Mouse (Mus musculus) midbrain, embryonic 16.5 days (tissue): ENCODE data around the gene Ino80. TPM values are rescaled to one million over a fixed set of nuclear protein-coding genes. Genes with fewer than 3 reads are reported as not detected.

Experiments used
- ATAC-seq: fragments of 200-750 bp; cut with Nextera tagmentation; 2 replicates; pipeline ENCODE4 v1.8.0; 2017; ENCODE audit warnings: moderate TSS enrichment
- H3K27ac ChIP-seq: fragments of 300-500 bp; sonication (generic); 2 replicates; pipeline ENCODE4 v1.5.1; 2014; ENCODE audit warnings: mild to moderate bottlenecking, low read length, mixed read lengths
- H3K27me3 ChIP-seq: fragments of 300-500 bp; sonication (generic); 2 replicates; pipeline ENCODE4 v1.6.1; 2014; ENCODE audit warnings: low read depth, low read length, mixed read lengths; ENCODE audit not compliant: control insufficient read depth, insufficient read depth
- H3K36me3 ChIP-seq: fragments of 300-500 bp; sonication (generic); 2 replicates; pipeline ENCODE4 v1.6.1; 2014; ENCODE audit warnings: mild to moderate bottlenecking, low read length, moderate library complexity, mixed read lengths; ENCODE audit not compliant: control insufficient read depth, insufficient read depth
- H3K4me1 ChIP-seq: fragments of 300-500 bp; sonication (generic); 2 replicates; pipeline ENCODE4 v1.6.1; 2014; ENCODE audit warnings: mild to moderate bottlenecking, low read length, mixed read lengths; ENCODE audit not compliant: control insufficient read depth, insufficient read depth
- H3K4me2 ChIP-seq: fragments of 300-500 bp; sonication (generic); 2 replicates; pipeline ENCODE4 v1.6.1; 2014; ENCODE audit warnings: mild to moderate bottlenecking, low read length, mixed read lengths
- H3K4me3 ChIP-seq: fragments of 300-500 bp; sonication (generic); 2 replicates; pipeline ENCODE4 v1.5.1; 2014; ENCODE audit warnings: low read depth, mild to moderate bottlenecking, low read length, moderate library complexity, mixed read lengths
- H3K9ac ChIP-seq: fragments of 300-500 bp; sonication (generic); 2 replicates; pipeline ENCODE4 v1.6.1; 2014; ENCODE audit warnings: low read depth, low read length, mixed read lengths
- H3K9me3 ChIP-seq: fragments of 300-500 bp; sonication (generic); replicated peaks from 2 replicates; pipeline ENCODE4 v1.6.1; 2014; ENCODE audit warnings: mild to moderate bottlenecking, low read length, mixed read lengths; ENCODE audit not compliant: control insufficient read depth, poor library complexity, severe bottlenecking
- WGBS: fragments of 180-500 bp; shearing (Covaris S2); extraction: QIAGEN DNeasy Blood & Tissue Kit; methylation state at CpG from one replicate; pipeline ENCODE4 v1.1.7; 2014; 5-methylcytosine and 5-hydroxymethylcytosine counted together
- polyA plus RNA-seq: library from polyadenylated mRNA; unstranded; fragments of >200 nt; fragmentation: Nextera tagmentation; extraction: Ambion mirVana; gene quantifications from 2 replicates; pipeline ENCODE4 v1.2.1, GENCODE M21; 2015

Gene Ino80
- polyA plus RNA-seq, 1 experiment from 2014 or later, result 2.7 TPM

- ATAC-seq, result no peak
- peak overlapping the region; percentile 61 for H3K9ac ChIP-seq
- under 1% methylated on average over 56 of the region's 61 CpGs for WGBS
These were observed 151.1 kb downstream of the Ino80 start for GRCm38 (mm10) chr2:119326161-119327101.

DNA sequence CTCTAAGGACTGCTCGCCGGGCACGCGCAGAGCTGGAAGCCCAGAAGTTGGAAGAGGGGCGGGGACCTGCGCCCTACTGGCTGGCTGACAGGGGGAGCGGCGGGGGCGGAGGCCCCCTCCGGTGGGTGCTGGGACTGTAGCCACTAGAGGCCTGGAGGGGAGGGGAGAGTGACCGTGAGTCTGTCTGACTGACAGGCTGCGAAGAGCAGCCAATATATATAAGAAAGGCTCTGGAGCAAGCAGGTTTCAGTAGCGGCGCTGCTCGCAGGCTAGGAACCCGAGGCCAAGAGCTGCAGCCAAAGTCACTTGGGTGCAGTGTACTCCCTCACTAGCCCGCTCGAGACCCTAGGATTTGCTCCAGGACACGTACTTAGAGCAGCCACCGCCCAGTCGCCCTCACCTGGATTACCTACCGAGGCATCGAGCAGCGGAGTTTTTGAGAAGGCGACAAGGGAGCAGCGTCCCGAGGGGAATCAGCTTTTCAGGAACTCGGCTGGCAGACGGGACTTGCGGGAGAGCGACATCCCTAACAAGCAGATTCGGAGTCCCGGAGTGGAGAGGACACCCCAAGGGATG is 151.8 kb downstream of the Ino80 start, which contains the start of gene Dll4:
TSS of gene Dll4 (plus strand) at position 217 of the 576 bp plus-strand sequence.
- Histone ChIP-seq H3K9ac (peak within 1 kb of the TSS; percentile 60), H3K4me3 (peak within 1 kb of the TSS; percentile 52), H3K4me2 (peak within 1 kb of the TSS; percentile 89), H3K9me3 (no peaks in the 10 kb centered on the region), H3K27ac (no peak within 1 kb of the TSS), H3K27me3 (peaks cover 56% of the 10 kb centered on the region), H3K36me3 (no peaks in the 10 kb centered on the region), H3K4me1 (peaks cover 41% of the 10 kb centered on the region)
- under 1% methylated on average over 33 of the region's 33 CpGs for WGBS
- peak; percentile 2; the same call in 1 of the 2 replicates for ATAC-seq

More at GRCm38 (mm10) chr2:119326161-119327101, 151.1 kb downstream of the Ino80 start:
- no peaks in the 10 kb centered on the region for H3K9me3 ChIP-seq
- H3K36me3 ChIP-seq, result no peaks in the 10 kb centered on the region
- H3K27ac ChIP-seq, result no peak overlapping the region
- peak overlapping the region; percentile 52 for H3K4me3 ChIP-seq
- H3K27me3 ChIP-seq, result peaks cover 56% of the 10 kb centered on the region
- peak overlapping the region; percentile 89 for H3K4me2 ChIP-seq
- peaks cover 38% of the 10 kb centered on the region for H3K4me1 ChIP-seq

GRCm38 (mm10) chr2:119324576-119325318 is 152.7 kb downstream of the Ino80 start:
- peaks cover 53% of the 10 kb centered on the region for H3K27me3 ChIP-seq
- peak overlapping the region; percentile 60; the same call in 1 of the 2 replicates for H3K9ac ChIP-seq
- peaks cover 38% of the 10 kb centered on the region for H3K4me1 ChIP-seq
- WGBS, result 1% methylated on average over 30 of the region's 32 CpGs
- H3K36me3 ChIP-seq, result no peaks in the 10 kb centered on the region
- H3K4me3 ChIP-seq, result peak overlapping the region; percentile 52
- H3K4me2 ChIP-seq, result peak overlapping the region; percentile 89
- ATAC-seq, result no peak
- no peak overlapping the region for H3K27ac ChIP-seq
- no peaks in the 10 kb centered on the region for H3K9me3 ChIP-seq

- Histone ChIP-seq H3K4me3 (0 out of 2 replicates have a peak overlapping the region, but pooled peaks have one; percentile 0), H3K4me1 (peaks cover 38% of the 10 kb centered on the region), H3K4me2 (peak overlapping the region; percentile 89; the same call in 1 of the 2 replicates), H3K9ac (no peak overlapping the region), H3K27me3 (peaks cover 51% of the 10 kb centered on the region), H3K36me3 (no peaks in the 10 kb centered on the region), H3K9me3 (no peaks in the 10 kb centered on the region), H3K27ac (no peak overlapping the region)
- WGBS, result under 1% methylated on average over 30 of the region's 32 CpGs
- no peak for ATAC-seq
These were observed 153.5 kb downstream of the Ino80 start for GRCm38 (mm10) chr2:119323866-119324575.

Other genes with a start within 250 kb of the Ino80 start
- not detected in 2 replicates for gene Ppp1r14d, start 247.8 kb downstream of the Ino80 start, polyA plus RNA-seq
- 0.36 and 0.72 TPM in 2 replicates for gene Spint1, start 240.3 kb downstream of the Ino80 start, polyA plus RNA-seq
- gene Rhov, start 206.4 kb downstream of the Ino80 start, polyA plus RNA-seq, result 47.5 and 53.8 TPM in 2 replicates
- 30.2 and 31.7 TPM in 2 replicates for gene Vps18, start 188.9 kb downstream of the Ino80 start, polyA plus RNA-seq
- gene Dll4, start 151.9 kb downstream of the Ino80 start, polyA plus RNA-seq, result 4.4 and 5.0 TPM in 2 replicates
- 9.5 and 10.5 TPM in 2 replicates for gene Chac1, start 126.5 kb downstream of the Ino80 start, polyA plus RNA-seq
- 1.0 TPM in 2 replicates for gene Exd1, start 69.9 kb upstream of the Ino80 start, polyA plus RNA-seq
- 58.4 and 59.6 TPM in 2 replicates for gene Chp1, start 70.0 kb upstream of the Ino80 start, polyA plus RNA-seq
- gene Nusap1, start 140.6 kb upstream of the Ino80 start, polyA plus RNA-seq, result 7.1 and 9.6 TPM in 2 replicates
- 3.4 and 3.7 TPM in 2 replicates for gene Oip5, start 140.8 kb upstream of the Ino80 start, polyA plus RNA-seq
- gene Ndufaf1, start 185.1 kb upstream of the Ino80 start, polyA plus RNA-seq, result 39.0 and 43.0 TPM in 2 replicates
- 53.3 and 58.6 TPM in 2 replicates for gene Rtf1, start 197.4 kb upstream of the Ino80 start, polyA plus RNA-seq